Mouse (Mus musculus) E14TG2a.4 (cell line): Measurements from ENCODE around the gene Plekhg6.

Experiments used
- H3K27me3 ChIP-seq: 2 replicates; pipeline ENCODE4 v1.6.1; 2014; ENCODE audit warnings: low read length, control low read depth; ENCODE audit not compliant: insufficient read depth
- H3K36me3 ChIP-seq: 2 replicates; pipeline ENCODE4 v1.6.1; 2014; ENCODE audit warnings: low read length, control low read depth; ENCODE audit not compliant: insufficient read depth
- H3K4me1 ChIP-seq: replicated peaks from 2 replicates; pipeline ENCODE4 v1.6.1; 2014; ENCODE audit warnings: low read depth, low read length, control low read depth
- H3K4me3 ChIP-seq: replicated peaks from 2 replicates; pipeline ENCODE4 v1.5.1; 2014; ENCODE audit warnings: mild to moderate bottlenecking, low read length
- H3K9me3 ChIP-seq: 2 replicates; pipeline ENCODE4 v1.6.1; 2014; ENCODE audit warnings: low read length, control low read depth
- CTCF ChIP-seq: conservative IDR thresholded peaks from 2 replicates; pipeline ENCODE4 v1.5.1; 2014; ENCODE audit warnings: low read length
- NANOG ChIP-seq: IDR thresholded peaks from 2 replicates; pipeline ENCODE4 v1.6.1; 2014; ENCODE audit warnings: borderline replicate concordance, low read length, mixed read lengths
- POU5F1 ChIP-seq: IDR thresholded peaks from 2 replicates; pipeline ENCODE4 v1.6.1; 2014; ENCODE audit warnings: low read length, borderline replicate concordance

Gene Plekhg6

GRCm38 (mm10) chr6:125407224-125407623 is 26.6 kb upstream of the Plekhg6 start:
- no peaks in the 10 kb centered on the region for H3K27me3 ChIP-seq
- no peak for TF ChIP-seq POU5F1
- TF ChIP-seq CTCF, result no peak
- TF ChIP-seq NANOG, result no peak
- no peaks in the 10 kb centered on the region for H3K36me3 ChIP-seq
- peaks cover 67% of the 10 kb centered on the region for H3K4me1 ChIP-seq
- peaks cover 23% of the 10 kb centered on the region for H3K9me3 ChIP-seq
- no peak overlapping the region for H3K4me3 ChIP-seq

DNA sequence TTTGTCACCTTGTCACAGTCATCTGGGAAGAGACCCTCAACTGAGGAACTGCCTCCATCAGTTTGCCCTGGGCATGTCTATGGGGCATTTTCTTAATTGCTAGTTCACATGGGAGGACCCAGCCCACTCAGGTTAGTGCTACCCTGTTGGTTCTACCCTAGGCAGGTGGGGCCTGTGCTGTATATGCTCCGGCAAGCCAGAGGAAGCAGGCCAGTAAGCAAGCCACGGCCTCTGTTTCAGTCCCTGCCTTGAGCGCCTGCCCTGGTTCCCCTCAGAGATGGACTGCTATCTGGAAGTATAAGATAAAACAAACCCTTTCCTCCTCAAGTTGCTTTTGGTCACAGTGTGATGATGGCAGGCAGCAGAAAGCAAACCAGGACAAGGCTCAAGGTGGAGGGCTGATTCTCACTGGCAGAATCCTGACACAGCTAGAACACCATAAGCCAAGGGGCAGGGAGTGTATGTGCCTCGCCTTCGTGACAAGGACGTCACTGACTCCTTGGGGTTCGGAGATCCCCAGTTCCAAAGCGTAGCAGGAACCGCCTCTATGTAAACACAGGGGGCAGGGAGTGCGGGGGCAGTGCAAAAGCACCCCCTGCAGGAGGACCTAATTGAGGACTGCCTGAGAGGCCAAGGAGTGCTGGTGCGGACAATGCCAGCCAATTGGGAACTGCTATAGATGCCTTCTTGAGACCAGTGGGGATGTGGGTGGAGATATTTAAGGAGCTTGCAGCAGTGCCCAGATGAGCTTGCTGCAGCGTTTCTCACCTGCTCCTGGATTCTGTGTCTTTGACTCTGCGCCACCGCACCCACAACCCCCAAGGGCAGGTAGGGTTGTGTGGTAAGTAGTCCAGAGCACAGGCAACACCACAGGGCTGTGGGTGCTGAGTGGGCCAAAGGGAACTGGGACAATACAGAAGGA is 25.1 kb upstream of the Plekhg6 start:
- no peaks in the 10 kb centered on the region for H3K36me3 ChIP-seq
- H3K4me1 ChIP-seq, result peaks cover 52% of the 10 kb centered on the region
- H3K9me3 ChIP-seq, result peaks cover 23% of the 10 kb centered on the region
- peak overlapping the region; percentile 26; the same call in 1 of the 2 replicates for H3K4me3 ChIP-seq
- H3K27me3 ChIP-seq, result no peaks in the 10 kb centered on the region
- TF ChIP-seq NANOG (no peak), POU5F1 (no peak), CTCF (no peak)

GRCm38 (mm10) chr6:125389853-125390252 is 9.3 kb upstream of the Plekhg6 start:
- Histone ChIP-seq H3K27me3 (no peaks in the 10 kb centered on the region), H3K9me3 (no peaks in the 10 kb centered on the region), H3K4me1 (peaks cover 16% of the 10 kb centered on the region), H3K4me3 (no peak overlapping the region), H3K36me3 (no peaks in the 10 kb centered on the region)
- TF ChIP-seq NANOG (no peak), CTCF (no peak), POU5F1 (no peak)

- TF ChIP-seq CTCF (no peak), NANOG (no peak), POU5F1 (no peak)
- Histone ChIP-seq H3K36me3 (no peaks in the 10 kb centered on the region), H3K4me3 (no peak overlapping the region)
Measured at GRCm38 (mm10) chr6:125386080-125386479, 5.5 kb upstream of the Plekhg6 start.

GRCm38 (mm10) chr6:125385066-125385974 is 4.7 kb upstream of the Plekhg6 start:
- Histone ChIP-seq H3K27me3 (peaks cover 26% of the 10 kb centered on the region), H3K4me1 (peaks cover 32% of the 10 kb centered on the region), H3K4me3 (no peak overlapping the region), H3K9me3 (no peaks in the 10 kb centered on the region), H3K36me3 (no peaks in the 10 kb centered on the region)
- peak; percentile 69 for TF ChIP-seq CTCF
- TF ChIP-seq POU5F1, result no peak

More at GRCm38 (mm10) chr6:125386080-125386479, 5.5 kb upstream of the Plekhg6 start:
- Histone ChIP-seq H3K4me1 (peaks cover 24% of the 10 kb centered on the region), H3K9me3 (no peaks in the 10 kb centered on the region), H3K27me3 (peaks cover 19% of the 10 kb centered on the region)

DNA sequence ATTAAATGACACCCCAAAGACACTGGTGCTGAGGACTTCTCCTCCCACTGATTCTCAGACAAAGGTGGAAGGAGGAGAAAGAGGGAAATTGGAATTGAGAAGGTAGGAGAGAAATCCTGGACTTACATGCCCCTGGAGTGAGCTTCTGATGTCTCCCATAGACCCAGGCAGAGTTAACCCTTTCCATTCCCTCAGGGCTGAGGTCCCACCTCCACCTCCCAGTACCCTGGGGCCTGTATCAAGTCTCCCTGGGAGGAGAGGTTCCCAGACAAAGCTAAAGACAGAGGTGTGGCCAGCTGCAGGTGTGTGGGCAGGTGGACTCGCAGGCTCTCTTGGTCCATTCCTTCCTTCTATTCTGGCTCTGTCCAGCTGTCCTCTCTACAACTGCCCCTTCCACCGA is 1.4 kb upstream of the Plekhg6 start:
- no peaks in the 10 kb centered on the region for H3K36me3 ChIP-seq
- H3K27me3 ChIP-seq, result peaks cover 53% of the 10 kb centered on the region
- TF ChIP-seq NANOG, result no peak
- no peaks in the 10 kb centered on the region for H3K9me3 ChIP-seq
- no peak overlapping the region for H3K4me3 ChIP-seq
- H3K4me1 ChIP-seq, result peaks cover 64% of the 10 kb centered on the region

DNA sequence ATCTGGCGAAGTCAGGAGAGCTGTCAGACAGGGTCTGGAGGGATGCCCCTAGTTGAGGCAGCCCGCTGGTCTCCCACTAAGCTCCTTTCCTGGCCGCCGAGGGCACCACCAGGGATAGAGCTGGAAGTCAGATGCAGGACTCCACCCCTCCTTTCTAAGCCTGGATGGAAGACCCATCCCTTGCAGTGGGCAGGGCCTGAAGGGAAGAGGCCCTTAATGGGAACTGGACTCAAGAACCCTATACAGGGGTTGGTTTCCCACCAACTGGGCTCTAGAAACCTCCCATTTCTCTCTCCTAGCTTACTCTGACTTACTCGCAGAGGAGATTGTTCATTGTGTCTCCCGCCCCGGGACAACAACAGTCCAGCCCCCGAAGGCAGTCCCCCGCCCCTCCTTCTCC is 812 bp downstream of the Plekhg6 start:
- Histone ChIP-seq H3K4me1 (peaks cover 55% of the 10 kb centered on the region), H3K27me3 (peaks cover 65% of the 10 kb centered on the region), H3K9me3 (no peaks in the 10 kb centered on the region), H3K4me3 (peak overlapping the region; percentile 79), H3K36me3 (no peaks in the 10 kb centered on the region)
- TF ChIP-seq CTCF (no peak), POU5F1 (no peak), NANOG (no peak)

DNA sequence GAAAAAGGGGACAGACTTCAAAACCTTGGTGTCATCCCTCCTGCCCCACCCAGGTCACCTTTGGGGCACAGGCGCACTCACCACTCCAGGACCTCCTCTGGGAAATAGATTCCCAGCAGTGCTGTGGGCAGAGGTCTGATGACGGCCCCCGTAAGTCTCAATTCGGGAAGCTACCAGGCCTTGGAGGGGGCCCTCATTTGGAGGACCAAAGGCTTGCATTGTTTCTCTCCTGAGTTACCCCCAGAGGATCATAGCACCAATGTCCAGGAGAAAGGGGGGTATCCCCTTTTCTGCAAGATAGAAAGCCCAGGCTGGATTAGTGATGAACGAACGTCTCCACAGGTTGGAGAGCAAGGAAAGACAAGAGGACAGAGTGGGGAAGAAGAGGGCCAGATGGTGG is 2.0 kb downstream of the Plekhg6 start:
- TF ChIP-seq NANOG (no peak), POU5F1 (no peak)
- Histone ChIP-seq H3K27me3 (peaks cover 76% of the 10 kb centered on the region), H3K36me3 (no peaks in the 10 kb centered on the region), H3K4me3 (peak overlapping the region; percentile 23), H3K4me1 (peaks cover 59% of the 10 kb centered on the region), H3K9me3 (no peaks in the 10 kb centered on the region)
